Comparison of ENCODE assay signal across 17 mouse cellular contexts in genomic region chr13:43233331-43233730, GRCm38 (mm10).
DNase-seq lines count a peak whose midpoint lies in the region; ATAC-seq and TF ChIP-seq lines count a peak whose summit lies in the region.
"Had no signal": no experiment of that assay in that cellular context is flagged by ENCODE, and none has a peak within 500 bp of the region (broad histone marks: within the 10 kb centered on the region; RNA-seq: fewer than 3 reads in every experiment).

No protein-coding gene starts in this region.

- WGBS in heart, adult 2 months: 68% methylated on average over 4 of the region's 4 CpGs

- no peaks in the 10 kb centered on the region for H3K27me3 ChIP-seq in heart, adult 2 months (ENCODE audit: control insufficient read depth, insufficient read depth, low read length)
- H3K27me3 ChIP-seq: embryonic facial prominence, embryonic 12.5 days; forebrain, embryonic 13.5 days; megakaryocyte, embryonic 14.5 days; neural tube, embryonic 13.5 days had no signal

- intact Hi-C loops in heart, adult 2 months (cut with DNase I): no loop called here
- intact Hi-C loops in heart, postnatal 10 days (cut with DNase I): loop anchor here (5.0 kb wide), 1 partner anchor 36 kb away; no protein-coding TSS in a partner anchor

- no peak overlapping the region for H3K4me3 ChIP-seq in heart, adult 2 months
- no peak overlapping the region for H3K4me3 ChIP-seq in layer of hippocampus, adult 2 months
- H3K4me3 ChIP-seq: embryonic facial prominence, embryonic 12.5 days; forebrain, embryonic 13.5 days; neural tube, embryonic 13.5 days had no signal

- ATAC-seq in erythroid progenitor cell, adult 5-6 weeks (replicated peaks; ENCODE audit: low FRiP score, poor library complexity, severe bottlenecking): no peak
- ATAC-seq: forebrain, embryonic 13.5 days had no signal

- H3K27ac ChIP-seq in heart, adult 2 months: peak overlapping the region; percentile 94
- peak overlapping the region; percentile 96 for H3K27ac ChIP-seq in layer of hippocampus, adult 2 months
- H3K27ac ChIP-seq: embryonic facial prominence, embryonic 12.5 days; forebrain, embryonic 13.5 days had no signal

- peaks cover 54% of the 10 kb centered on the region for H3K4me1 ChIP-seq in heart, adult 2 months (ENCODE audit: control insufficient read depth, insufficient read depth, low read length)

- no peak for DNase-seq in heart, adult 2 months
- no peak for DNase-seq in heart, postnatal 10 days
- DNase-seq in layer of hippocampus, adult 2 months (ENCODE audit: low spot score in 2 of 2): no peak
- no peak for DNase-seq in layer of hippocampus, adult 11-12 months (ENCODE audit: low spot score)
- peak; percentile 54 for DNase-seq in 3T3-L1 (ENCODE audit: low read depth, low spot score)
- peak; percentile 75 for DNase-seq in gonadal fat pad, adult 2 months (ENCODE audit: low read depth)
- no peak for DNase-seq in ovary, postnatal 36 days (ENCODE audit: low spot score)
- DNase-seq: adrenal gland, adult 2 months; cerebellum, adult 18-20 months; kidney, adult 8-10 months; lung, adult 18-20 months; right cerebral cortex, postnatal 4 days had no signal

- no peak for TF ChIP-seq CTCF in heart, adult 2 months (IDR thresholded peaks at IDR 0.05)
- TF ChIP-seq CTCF in layer of hippocampus, adult 2 months (conservative IDR thresholded peaks at IDR 0.05): no peak

- TF ChIP-seq POLR2A in heart, adult 2 months (IDR thresholded peaks at IDR 0.05; ENCODE audit: insufficient read depth, low read depth, low read length): no peak

- peaks cover 36% of the 10 kb centered on the region for H3K36me3 ChIP-seq in heart, adult 2 months (ENCODE audit: control insufficient read depth, insufficient read depth, low read length)
- H3K36me3 ChIP-seq: embryonic facial prominence, embryonic 12.5 days; neural tube, embryonic 13.5 days had no signal

- H3K9ac ChIP-seq in heart, adult 2 months (ENCODE audit: low read depth, low read length): no peak overlapping the region
- H3K9ac ChIP-seq: embryonic facial prominence, embryonic 12.5 days; forebrain, embryonic 13.5 days; neural tube, embryonic 13.5 days had no signal

- no peak for TF ChIP-seq EP300 in heart, adult 2 months (IDR thresholded peaks at IDR 0.05; ENCODE audit: insufficient read depth, low read depth, low read length)

- no peaks in the 10 kb centered on the region for H3K79me2 ChIP-seq in heart, adult 2 months (replicated peaks; ENCODE audit: control insufficient read depth, insufficient read depth, low read length)

Comparison
In these comparisons a context has a peak if more than half of its experiments do, and no peak if none do; other contexts are left out.
1. DNase-seq: peak in 3T3-L1 (single experiment) and gonadal fat pad, adult 2 months (single experiment); none in heart, adult 2 months (0 of 2), heart, postnatal 10 days (0 of 2), layer of hippocampus, adult 2 months (0 of 2), layer of hippocampus, adult 11-12 months (single experiment) and ovary, postnatal 36 days (single experiment).